In genomic region chr11:105182461-105182855, GRCm38 (mm10) we compare ENCODE assay signal across 9 mouse cellular contexts. TPM values are rescaled to one million over a fixed set of nuclear protein-coding genes. Genes with fewer than 3 reads are reported as not detected.
DNase-seq lines count a peak whose midpoint lies in the region; ATAC-seq and TF ChIP-seq lines count a peak whose summit lies in the region.
"Had no signal": no experiment of that assay in that cellular context is flagged by ENCODE, and none has a peak within 500 bp of the region (broad histone marks: within the 10 kb centered on the region; RNA-seq: fewer than 3 reads in every experiment).

No protein-coding gene starts in this region.

- H3K27ac ChIP-seq in kidney, postnatal 0 days: peak overlapping the region; percentile 98
- peak overlapping the region; percentile 90 for H3K27ac ChIP-seq in brown adipose tissue, adult 24 weeks (replicated peaks; ENCODE audit: low read depth, low read length)
- peak overlapping the region; percentile 93 for H3K27ac ChIP-seq in hindbrain, embryonic 12.5 days
- peak overlapping the region; percentile 93 for H3K27ac ChIP-seq in midbrain, embryonic 14.5 days (replicated peaks; ENCODE audit: low read depth, low read length)

- peak overlapping the region; percentile 100 for H3K9ac ChIP-seq in kidney, postnatal 0 days (ENCODE audit: low read depth, low read length)
- H3K9ac ChIP-seq in hindbrain, embryonic 12.5 days: peak overlapping the region; percentile 99
- H3K9ac ChIP-seq in midbrain, embryonic 14.5 days (replicated peaks; ENCODE audit: low read length): peak overlapping the region; percentile 97

- TF ChIP-seq CTCF in kidney, postnatal 0 days (IDR thresholded peaks at IDR 0.05; ENCODE audit: low read depth): no peak

- WGBS in kidney, postnatal 0 days: 3% methylated on average over 4 of the region's 4 CpGs
- WGBS in hindbrain, embryonic 12.5 days: 4% methylated on average over 4 of the region's 4 CpGs
- WGBS in midbrain, embryonic 14.5 days: 7% methylated on average over 4 of the region's 4 CpGs

- no peaks in the 10 kb centered on the region for H3K27me3 ChIP-seq in kidney, postnatal 0 days (ENCODE audit: insufficient read depth, low read length)
- H3K27me3 ChIP-seq in hindbrain, embryonic 12.5 days: no peaks in the 10 kb centered on the region
- no peaks in the 10 kb centered on the region for H3K27me3 ChIP-seq in midbrain, embryonic 14.5 days (ENCODE audit: control insufficient read depth, insufficient read depth, low read length)

- H3K4me3 ChIP-seq in kidney, postnatal 0 days (replicated peaks; ENCODE audit: low read depth, low read length): peak overlapping the region; percentile 96
- H3K4me3 ChIP-seq in brown adipose tissue, adult 24 weeks (ENCODE audit: insufficient read depth, low read depth, low read length): peak overlapping the region; percentile 81
- peak overlapping the region; percentile 98 for H3K4me3 ChIP-seq in hindbrain, embryonic 12.5 days
- peak overlapping the region; percentile 91 for H3K4me3 ChIP-seq in midbrain, embryonic 14.5 days (replicated peaks; ENCODE audit: low read depth, low read length)

- H3K4me1 ChIP-seq in kidney, postnatal 0 days (replicated peaks; ENCODE audit: insufficient read depth, low read length): peaks cover 9% of the 10 kb centered on the region
- peaks cover 7% of the 10 kb centered on the region for H3K4me1 ChIP-seq in brown adipose tissue, adult 24 weeks (ENCODE audit: control insufficient read depth, insufficient read depth, insufficient read length, low read length)
- peaks cover 21% of the 10 kb centered on the region for H3K4me1 ChIP-seq in hindbrain, embryonic 12.5 days
- H3K4me1 ChIP-seq in midbrain, embryonic 14.5 days (ENCODE audit: control insufficient read depth, insufficient read depth, low read length): peaks cover 18% of the 10 kb centered on the region

- peaks cover 9% of the 10 kb centered on the region for H3K36me3 ChIP-seq in kidney, postnatal 0 days (ENCODE audit: insufficient read depth, low read length)
- H3K36me3 ChIP-seq in hindbrain, embryonic 12.5 days: peaks cover 19% of the 10 kb centered on the region
- H3K36me3 ChIP-seq in midbrain, embryonic 14.5 days (ENCODE audit: control insufficient read depth, insufficient read depth, low read length): peaks cover 23% of the 10 kb centered on the region

- H3K9me3 ChIP-seq in kidney, postnatal 0 days (replicated peaks; ENCODE audit: low read length): no peaks in the 10 kb centered on the region
- no peaks in the 10 kb centered on the region for H3K9me3 ChIP-seq in hindbrain, embryonic 12.5 days (replicated peaks)
- no peaks in the 10 kb centered on the region for H3K9me3 ChIP-seq in midbrain, embryonic 14.5 days (ENCODE audit: control insufficient read depth, low read length)

- ATAC-seq in kidney, postnatal 0 days (replicated peaks; ENCODE audit: low FRiP score, low read depth): no peak
- ATAC-seq in hindbrain, embryonic 12.5 days (ENCODE audit: low FRiP score): no peak
- ATAC-seq in midbrain, embryonic 14.5 days (ENCODE audit: low FRiP score, low TSS enrichment): no peak

- no peak for DNase-seq in kidney, postnatal 0 days (ENCODE audit: low spot score)
- DNase-seq in kidney, postnatal 25 days: no peak
- no peak for DNase-seq in midbrain, embryonic 14.5 days
- DNase-seq in natural killer cell, adult 2 months (ENCODE audit: low spot score in 2 of 2): no peak
- no peak for DNase-seq in left cerebral cortex, adult 18-20 months (ENCODE audit: low spot score in 2 of 2)
- no peak for DNase-seq in spleen, postnatal 36 days (ENCODE audit: low spot score in 2 of 2)

- peak overlapping the region; percentile 90 for H3K4me2 ChIP-seq in kidney, postnatal 0 days (ENCODE audit: low read length)
- H3K4me2 ChIP-seq in hindbrain, embryonic 12.5 days (replicated peaks): peak overlapping the region; percentile 88
- H3K4me2 ChIP-seq in midbrain, embryonic 14.5 days (ENCODE audit: low read length): peak overlapping the region; percentile 73

RNA-seq across cellular contexts. Expression of gene Tlk2, which starts 3.9 kb away (rescaled TPM):
- polyA plus RNA-seq in kidney, postnatal 0 days (2015; fragmentation: Nextera tagmentation; extraction: Ambion mirVana): 17.5 and 18.8 TPM in 2 replicates
- 21.5 and 34.0 TPM in 2 replicates for polyA plus RNA-seq in brown adipose tissue, adult 24 weeks (2012; ENCODE audit: insufficient read depth, insufficient read length, missing spikeins)
- 25.2 and 27.9 TPM in 2 replicates for polyA plus RNA-seq in hindbrain, embryonic 12.5 days (2016; fragmentation: Nextera tagmentation; extraction: Ambion mirVana)
- polyA plus RNA-seq in midbrain, embryonic 14.5 days (2014; fragmentation: Nextera tagmentation; extraction: Ambion mirVana): 27.0 and 29.3 TPM in 2 replicates
- total RNA-seq in left cerebral cortex, adult 18-20 months (2021): 10 to 100 TPM; 49.4 to 53.9 TPM

RNA-seq across cellular contexts. Expression of gene Gm10842, which starts 35.8 kb away (rescaled TPM):
- polyA plus RNA-seq in kidney, postnatal 0 days (2015; fragmentation: Nextera tagmentation; extraction: Ambion mirVana): not detected in 2 replicates
- polyA plus RNA-seq in brown adipose tissue, adult 24 weeks (2012; ENCODE audit: insufficient read depth, insufficient read length, missing spikeins): not detected in 2 replicates
- polyA plus RNA-seq in hindbrain, embryonic 12.5 days (2016; fragmentation: Nextera tagmentation; extraction: Ambion mirVana): not detected in 2 replicates
- not detected in 2 replicates for polyA plus RNA-seq in midbrain, embryonic 14.5 days (2014; fragmentation: Nextera tagmentation; extraction: Ambion mirVana)
- not detected for total RNA-seq in left cerebral cortex, adult 18-20 months (2021)
- polyA plus RNA-seq: brain, embryonic 14.5 days had no signal

RNA-seq across cellular contexts. Expression of gene Mettl2, which starts 56.2 kb away (rescaled TPM):
- polyA plus RNA-seq in kidney, postnatal 0 days (2015; fragmentation: Nextera tagmentation; extraction: Ambion mirVana): 22.3 and 24.0 TPM in 2 replicates
- 7.5 and 13.6 TPM in 2 replicates for polyA plus RNA-seq in brown adipose tissue, adult 24 weeks (2012; ENCODE audit: insufficient read depth, insufficient read length, missing spikeins)
- polyA plus RNA-seq in hindbrain, embryonic 12.5 days (2016; fragmentation: Nextera tagmentation; extraction: Ambion mirVana): 33.9 and 37.4 TPM in 2 replicates
- 29.2 and 30.9 TPM in 2 replicates for polyA plus RNA-seq in midbrain, embryonic 14.5 days (2014; fragmentation: Nextera tagmentation; extraction: Ambion mirVana)
- total RNA-seq in left cerebral cortex, adult 18-20 months (2021): 10 to 100 TPM; 13.0 to 13.7 TPM
